Mouse (Mus musculus): ENCODE data around the gene Smarca2. TPM values are rescaled to one million over a fixed set of nuclear protein-coding genes. Genes with fewer than 3 reads are reported as not detected.

Smarca2 gene
- polyA plus RNA-seq, 1 experiment = 2.1 TPM

DNA sequence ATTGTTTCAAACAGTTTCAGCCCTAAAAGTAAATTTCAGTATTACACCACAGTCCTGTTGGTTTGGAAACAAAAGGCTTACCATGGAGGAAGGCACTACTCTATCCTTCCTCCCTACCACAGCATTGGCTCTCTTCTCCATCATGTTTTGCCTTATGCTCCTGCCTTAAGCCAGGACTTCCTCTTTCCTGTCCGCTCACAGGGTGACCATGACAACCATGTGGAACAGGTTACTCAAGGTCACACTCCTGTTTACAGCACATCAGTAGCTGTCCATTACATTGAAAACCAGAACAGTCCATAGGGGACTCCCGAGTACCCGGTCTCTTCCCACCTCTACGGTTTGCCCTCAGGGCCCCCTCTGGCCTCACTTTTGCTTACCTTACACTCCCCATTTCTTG, 92.3 kb downstream of the Smarca2 start:
- TF ChIP-seq MYOD1 (IDR thresholded peaks at IDR 0.05; ENCODE audit: control insufficient read depth, insufficient read length, low read depth) (no peak), CEBPB (IDR thresholded peaks at IDR 0.05; ENCODE audit: low read depth) (no peak), MAX (IDR thresholded peaks at IDR 0.05) (no peak), USF1 (IDR thresholded peaks at IDR 0.05; ENCODE audit: low read depth) (no peak), CTCF (IDR thresholded peaks at IDR 0.05; ENCODE audit: control insufficient read depth, insufficient read depth, insufficient read length) (no peak), FOSL1 (IDR thresholded peaks at IDR 0.05; ENCODE audit: insufficient read depth, low read length, poor library complexity, severe bottlenecking) (no peak), MYOG (IDR thresholded peaks at IDR 0.05; ENCODE audit: control insufficient read depth, extremely low read depth, insufficient read length) (no peak)
- Histone ChIP-seq H3K79me3 (ENCODE audit: low read depth) (no peaks in the 10 kb centered on the region), H3K36me3 (ENCODE audit: control insufficient read depth, insufficient read depth) (no peaks in the 10 kb centered on the region), H3K79me2 (ENCODE audit: control insufficient read depth, insufficient read depth) (no peaks in the 10 kb centered on the region), H3K27me3 (ENCODE audit: control insufficient read depth, insufficient read depth, insufficient read length) (no peaks in the 10 kb centered on the region), H3ac (ENCODE audit: control insufficient read depth, insufficient read length, low read depth) (no peak overlapping the region), H3K4me3 (ENCODE audit: insufficient read depth, poor library complexity, severe bottlenecking) (no peak overlapping the region)

DNA sequence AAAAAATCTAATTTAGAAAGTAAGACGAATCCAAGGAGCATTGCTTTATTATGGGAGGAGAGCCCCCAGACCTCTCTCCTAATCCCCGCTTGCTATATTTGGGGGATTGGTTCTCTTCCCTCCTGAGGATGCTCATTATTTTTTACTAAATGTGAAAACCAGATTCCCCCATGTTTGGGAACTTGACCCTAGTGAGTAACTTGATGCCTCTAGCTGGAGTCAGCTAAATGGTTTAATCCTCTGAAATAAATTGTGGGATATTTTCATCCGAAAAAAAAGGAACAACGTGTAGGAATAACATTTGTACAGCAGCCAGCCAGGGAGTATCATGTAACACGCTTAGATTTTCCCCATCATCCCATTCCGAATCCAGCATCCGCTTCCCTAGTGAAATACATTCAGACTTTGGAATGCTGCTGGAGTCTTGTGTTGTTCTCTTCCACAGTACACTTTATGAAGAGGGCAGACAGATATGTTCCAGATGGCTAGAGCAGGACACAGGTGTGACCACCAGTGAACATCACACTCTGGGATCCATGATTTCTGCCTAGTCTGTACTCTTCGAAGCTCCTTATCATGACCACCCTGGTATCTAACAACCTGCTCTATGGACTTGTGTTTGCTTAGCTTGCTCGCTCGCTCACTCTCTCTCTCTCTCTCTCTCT, 99.8 kb downstream of the Smarca2 start:
- no peaks in the 10 kb centered on the region for H3K79me2 ChIP-seq (ENCODE audit: control insufficient read depth, insufficient read depth)
- TF ChIP-seq FOSL1 (IDR thresholded peaks at IDR 0.05; ENCODE audit: insufficient read depth, low read length, poor library complexity, severe bottlenecking) (no peak), MYOD1 (IDR thresholded peaks at IDR 0.05; ENCODE audit: control insufficient read depth, insufficient read length, low read depth) (no peak), CTCF (IDR thresholded peaks at IDR 0.05; ENCODE audit: control insufficient read depth, insufficient read depth, insufficient read length) (no peak), MYOG (IDR thresholded peaks at IDR 0.05; ENCODE audit: control insufficient read depth, extremely low read depth, insufficient read length) (no peak), USF1 (IDR thresholded peaks at IDR 0.05; ENCODE audit: low read depth) (no peak), MAX (IDR thresholded peaks at IDR 0.05) (no peak), CEBPB (IDR thresholded peaks at IDR 0.05; ENCODE audit: low read depth) (no peak)
- H3K4me3 ChIP-seq (ENCODE audit: insufficient read depth, poor library complexity, severe bottlenecking) = no peak overlapping the region
- H3K79me3 ChIP-seq (ENCODE audit: low read depth) = no peaks in the 10 kb centered on the region
- no peaks in the 10 kb centered on the region for H3K36me3 ChIP-seq (ENCODE audit: control insufficient read depth, insufficient read depth)
- no peaks in the 10 kb centered on the region for H3K27me3 ChIP-seq (ENCODE audit: control insufficient read depth, insufficient read depth, insufficient read length)
- H3ac ChIP-seq (ENCODE audit: control insufficient read depth, insufficient read length, low read depth) = no peak overlapping the region

DNA sequence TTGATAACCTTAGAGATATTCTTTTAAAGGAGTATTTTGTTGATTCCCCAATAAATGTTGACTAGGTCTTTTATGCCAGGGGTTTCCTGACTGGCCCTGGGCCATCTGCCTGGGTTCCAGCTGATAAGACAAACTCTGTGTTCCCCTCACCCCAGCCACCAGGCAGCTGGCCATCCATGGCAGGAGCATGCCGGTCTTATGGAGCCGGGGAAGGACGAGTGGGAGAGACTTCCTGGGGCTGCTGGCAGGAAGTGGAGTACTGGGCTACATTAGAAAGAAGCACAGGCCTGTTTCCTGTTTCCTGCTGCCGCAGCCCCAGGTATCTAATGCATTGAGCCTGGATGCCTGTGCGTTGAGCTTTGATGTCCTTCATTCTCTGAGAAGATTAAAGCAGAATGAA, 102.1 kb downstream of the Smarca2 start:
- Histone ChIP-seq H3ac (ENCODE audit: control insufficient read depth, insufficient read length, low read depth) (no peak overlapping the region), H3K4me3 (ENCODE audit: insufficient read depth, poor library complexity, severe bottlenecking) (no peak overlapping the region), H3K79me3 (ENCODE audit: low read depth) (no peaks in the 10 kb centered on the region), H3K27me3 (ENCODE audit: control insufficient read depth, insufficient read depth, insufficient read length) (no peaks in the 10 kb centered on the region), H3K79me2 (ENCODE audit: control insufficient read depth, insufficient read depth) (no peaks in the 10 kb centered on the region), H3K36me3 (ENCODE audit: control insufficient read depth, insufficient read depth) (no peaks in the 10 kb centered on the region)
- no peak for TF ChIP-seq MYOD1 (IDR thresholded peaks at IDR 0.05; ENCODE audit: control insufficient read depth, insufficient read length, low read depth)
- TF ChIP-seq MAX (IDR thresholded peaks at IDR 0.05) = no peak
- TF ChIP-seq MYOG (IDR thresholded peaks at IDR 0.05; ENCODE audit: control insufficient read depth, extremely low read depth, insufficient read length) = no peak
- TF ChIP-seq FOSL1 (IDR thresholded peaks at IDR 0.05; ENCODE audit: insufficient read depth, low read length, poor library complexity, severe bottlenecking) = no peak
- TF ChIP-seq CTCF (IDR thresholded peaks at IDR 0.05; ENCODE audit: control insufficient read depth, insufficient read depth, insufficient read length) = no peak
- TF ChIP-seq CEBPB (IDR thresholded peaks at IDR 0.05; ENCODE audit: low read depth) = no peak
- TF ChIP-seq USF1 (IDR thresholded peaks at IDR 0.05; ENCODE audit: low read depth) = no peak

DNA sequence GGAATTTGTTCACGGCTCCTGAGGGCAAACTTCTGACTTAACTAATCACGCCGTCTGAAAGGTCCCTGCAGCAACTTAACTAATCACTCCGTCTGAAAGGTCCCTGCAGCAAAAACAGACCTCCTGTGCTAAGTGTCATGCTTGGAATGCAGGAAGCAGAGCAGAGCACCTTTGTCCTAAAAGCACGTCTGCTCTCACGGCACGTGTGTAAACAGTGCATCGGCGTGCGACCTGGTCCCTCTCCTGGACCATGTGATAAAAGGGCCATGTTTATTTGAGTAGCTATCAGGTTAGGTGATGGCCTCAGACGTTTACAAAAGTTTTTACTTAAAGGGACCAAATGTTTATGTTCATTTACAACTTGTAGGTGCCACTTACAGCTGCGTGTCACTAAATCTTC, 104.2 kb downstream of the Smarca2 start:
- Histone ChIP-seq H3K36me3 (ENCODE audit: control insufficient read depth, insufficient read depth) (no peaks in the 10 kb centered on the region), H3ac (ENCODE audit: control insufficient read depth, insufficient read length, low read depth) (no peak overlapping the region), H3K27me3 (ENCODE audit: control insufficient read depth, insufficient read depth, insufficient read length) (no peaks in the 10 kb centered on the region), H3K79me2 (ENCODE audit: control insufficient read depth, insufficient read depth) (no peaks in the 10 kb centered on the region), H3K4me3 (ENCODE audit: insufficient read depth, poor library complexity, severe bottlenecking) (no peak overlapping the region), H3K79me3 (ENCODE audit: low read depth) (no peaks in the 10 kb centered on the region)
- no peak for TF ChIP-seq MYOD1 (IDR thresholded peaks at IDR 0.05; ENCODE audit: control insufficient read depth, insufficient read length, low read depth)
- no peak for TF ChIP-seq CEBPB (IDR thresholded peaks at IDR 0.05; ENCODE audit: low read depth)
- TF ChIP-seq CTCF (IDR thresholded peaks at IDR 0.05; ENCODE audit: control insufficient read depth, insufficient read depth, insufficient read length) = no peak
- no peak for TF ChIP-seq MAX (IDR thresholded peaks at IDR 0.05)
- no peak for TF ChIP-seq USF1 (IDR thresholded peaks at IDR 0.05; ENCODE audit: low read depth)
- TF ChIP-seq FOSL1 (IDR thresholded peaks at IDR 0.05; ENCODE audit: insufficient read depth, low read length, poor library complexity, severe bottlenecking) = no peak
- no peak for TF ChIP-seq MYOG (IDR thresholded peaks at IDR 0.05; ENCODE audit: control insufficient read depth, extremely low read depth, insufficient read length)

DNA sequence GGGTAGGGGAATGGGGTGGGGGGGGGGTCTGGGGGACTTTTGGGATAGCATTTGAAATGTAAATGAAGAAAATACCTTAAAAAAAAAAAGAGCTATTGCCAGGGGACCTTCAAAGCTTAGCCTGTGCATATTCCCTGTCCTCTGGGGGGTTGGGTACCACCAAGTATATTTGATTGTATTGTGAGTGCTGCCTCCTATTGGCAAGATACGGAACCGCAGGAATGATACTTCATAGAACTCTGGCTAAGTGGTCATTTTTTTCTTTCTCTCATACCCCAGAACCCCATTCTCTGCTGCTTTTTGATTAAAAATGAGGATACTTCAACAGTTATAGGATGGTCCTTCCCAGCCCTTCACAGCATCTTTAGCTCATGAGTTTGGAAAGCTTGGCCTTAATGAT, 106.4 kb downstream of the Smarca2 start:
- Histone ChIP-seq H3K4me3 (ENCODE audit: insufficient read depth, poor library complexity, severe bottlenecking) (no peak overlapping the region), H3ac (ENCODE audit: control insufficient read depth, insufficient read length, low read depth) (no peak overlapping the region), H3K27me3 (ENCODE audit: control insufficient read depth, insufficient read depth, insufficient read length) (no peaks in the 10 kb centered on the region), H3K36me3 (ENCODE audit: control insufficient read depth, insufficient read depth) (no peaks in the 10 kb centered on the region), H3K79me2 (ENCODE audit: control insufficient read depth, insufficient read depth) (no peaks in the 10 kb centered on the region), H3K79me3 (ENCODE audit: low read depth) (no peaks in the 10 kb centered on the region)
- TF ChIP-seq MYOG (IDR thresholded peaks at IDR 0.05; ENCODE audit: control insufficient read depth, extremely low read depth, insufficient read length) (no peak), FOSL1 (IDR thresholded peaks at IDR 0.05; ENCODE audit: insufficient read depth, low read length, poor library complexity, severe bottlenecking) (no peak), USF1 (IDR thresholded peaks at IDR 0.05; ENCODE audit: low read depth) (no peak), CEBPB (IDR thresholded peaks at IDR 0.05; ENCODE audit: low read depth) (no peak)

DNA sequence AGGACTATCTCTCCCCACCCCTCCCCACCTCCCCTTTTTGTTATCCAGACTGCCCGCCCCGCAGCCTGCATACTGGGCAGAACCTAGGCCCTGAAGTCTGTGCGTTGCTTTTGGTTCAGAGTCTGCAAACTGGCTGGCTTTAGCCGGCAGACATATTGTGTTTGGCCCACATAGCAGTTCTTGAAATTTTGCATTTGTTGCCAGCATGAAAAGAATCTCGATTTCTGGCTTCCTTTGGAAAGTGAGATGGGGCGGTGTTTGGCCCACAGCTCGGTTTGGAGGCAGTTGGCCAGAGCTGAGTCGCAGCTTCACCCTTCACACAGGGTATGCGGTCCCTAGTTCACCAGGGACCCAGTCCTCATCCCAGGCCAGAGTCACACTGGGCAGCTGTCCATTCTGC, 111.4 kb downstream of the Smarca2 start:
- Histone ChIP-seq H3K79me3 (ENCODE audit: low read depth) (no peaks in the 10 kb centered on the region), H3K4me3 (ENCODE audit: insufficient read depth, poor library complexity, severe bottlenecking) (no peak overlapping the region), H3ac (ENCODE audit: control insufficient read depth, insufficient read length, low read depth) (no peak overlapping the region), H3K36me3 (ENCODE audit: control insufficient read depth, insufficient read depth) (no peaks in the 10 kb centered on the region), H3K79me2 (ENCODE audit: control insufficient read depth, insufficient read depth) (no peaks in the 10 kb centered on the region), H3K27me3 (ENCODE audit: control insufficient read depth, insufficient read depth, insufficient read length) (no peaks in the 10 kb centered on the region)
- no peak for TF ChIP-seq CTCF (IDR thresholded peaks at IDR 0.05; ENCODE audit: control insufficient read depth, insufficient read depth, insufficient read length)
- TF ChIP-seq MYOD1 (IDR thresholded peaks at IDR 0.05; ENCODE audit: control insufficient read depth, insufficient read length, low read depth) = no peak
- TF ChIP-seq USF1 (IDR thresholded peaks at IDR 0.05; ENCODE audit: low read depth) = no peak
- TF ChIP-seq MYOG (IDR thresholded peaks at IDR 0.05; ENCODE audit: control insufficient read depth, extremely low read depth, insufficient read length) = no peak
- TF ChIP-seq MAX (IDR thresholded peaks at IDR 0.05) = no peak
- no peak for TF ChIP-seq FOSL1 (IDR thresholded peaks at IDR 0.05; ENCODE audit: insufficient read depth, low read length, poor library complexity, severe bottlenecking)
- TF ChIP-seq CEBPB (IDR thresholded peaks at IDR 0.05; ENCODE audit: low read depth) = no peak
